Mouse (Mus musculus): Measurements from ENCODE around the gene Csmd2. TPM values are rescaled to one million over a fixed set of nuclear protein-coding genes. Genes with fewer than 3 reads are reported as not detected.

Gene Csmd2
- polyA plus RNA-seq, 1 experiment from 2014 or later: 0.12 TPM

DNA sequence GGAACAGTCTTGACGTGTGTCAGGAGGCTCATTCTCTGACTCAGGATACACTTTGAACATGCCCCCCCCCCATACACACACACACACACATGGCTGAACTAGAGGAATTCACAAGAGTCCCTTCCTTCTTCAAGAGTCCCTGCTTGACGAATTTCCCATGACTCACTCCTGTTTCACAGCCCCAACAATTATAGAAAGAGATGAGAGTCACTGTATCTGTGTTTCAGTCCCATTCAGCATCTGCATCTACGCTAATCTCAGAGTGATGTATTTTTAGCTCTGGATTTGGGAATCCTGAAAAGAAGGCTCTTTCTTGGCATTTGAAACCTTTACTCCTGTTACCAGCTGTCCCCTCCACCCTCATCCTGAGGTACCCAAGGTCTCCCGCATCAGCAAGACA, 406.2 kb downstream of the Csmd2 start:
- WGBS: 74% methylated on average over 4 of the region's 4 CpGs
- Histone ChIP-seq H3K27me3 (ENCODE audit: insufficient read depth, low read length) (no peaks in the 10 kb centered on the region), H3K4me3 (ENCODE audit: low read depth, low read length) (no peak overlapping the region), H3K4me2 (no peak overlapping the region), H3K27ac (ENCODE audit: low read depth) (no peak overlapping the region), H3K36me3 (ENCODE audit: insufficient read depth) (no peaks in the 10 kb centered on the region), H3K9me3 (ENCODE audit: low read depth, low read length) (no peaks in the 10 kb centered on the region), H3K9ac (no peak overlapping the region), H3K4me1 (ENCODE audit: insufficient read depth) (peaks cover 18% of the 10 kb centered on the region)
- DNase-seq (no peak), ATAC-seq (ENCODE audit: insufficient read depth) (no peak)
- TF ChIP-seq CTCF (IDR thresholded peaks at IDR 0.05; ENCODE audit: low read depth): no peak

DNA sequence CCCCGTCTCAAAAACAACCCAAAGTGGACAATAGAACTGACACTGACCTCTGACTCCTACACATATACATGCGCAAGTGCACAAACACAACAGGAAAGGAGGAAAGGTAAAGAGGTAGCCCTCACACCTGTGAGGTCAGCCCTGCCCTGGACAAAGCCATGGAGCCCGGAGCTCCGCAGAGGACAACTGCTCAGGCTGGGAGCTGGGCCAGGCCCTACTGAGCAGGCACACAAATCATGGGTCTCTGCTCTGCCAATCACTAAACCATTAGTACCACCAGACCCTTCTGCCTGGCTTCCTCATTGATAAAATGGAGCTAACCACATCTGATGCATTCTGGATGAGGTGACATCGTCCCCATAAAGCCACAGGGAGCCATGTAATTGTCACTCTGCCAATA, 409.0 kb downstream of the Csmd2 start:
- TF ChIP-seq CTCF (IDR thresholded peaks at IDR 0.05; ENCODE audit: low read depth): no peak
- no peak overlapping the region for H3K4me3 ChIP-seq (ENCODE audit: low read depth, low read length)
- H3K4me2 ChIP-seq: no peak overlapping the region
- H3K9ac ChIP-seq: no peak overlapping the region
- 89% methylated on average over 5 of the region's 5 CpGs for WGBS
- no peak overlapping the region for H3K27ac ChIP-seq (ENCODE audit: low read depth)
- H3K36me3 ChIP-seq (ENCODE audit: insufficient read depth): no peaks in the 10 kb centered on the region
- H3K27me3 ChIP-seq (ENCODE audit: insufficient read depth, low read length): no peaks in the 10 kb centered on the region
- ATAC-seq (ENCODE audit: insufficient read depth): no peak
- no peak for DNase-seq
- H3K9me3 ChIP-seq (ENCODE audit: low read depth, low read length): no peaks in the 10 kb centered on the region
- H3K4me1 ChIP-seq (ENCODE audit: insufficient read depth): peaks cover 18% of the 10 kb centered on the region

DNA sequence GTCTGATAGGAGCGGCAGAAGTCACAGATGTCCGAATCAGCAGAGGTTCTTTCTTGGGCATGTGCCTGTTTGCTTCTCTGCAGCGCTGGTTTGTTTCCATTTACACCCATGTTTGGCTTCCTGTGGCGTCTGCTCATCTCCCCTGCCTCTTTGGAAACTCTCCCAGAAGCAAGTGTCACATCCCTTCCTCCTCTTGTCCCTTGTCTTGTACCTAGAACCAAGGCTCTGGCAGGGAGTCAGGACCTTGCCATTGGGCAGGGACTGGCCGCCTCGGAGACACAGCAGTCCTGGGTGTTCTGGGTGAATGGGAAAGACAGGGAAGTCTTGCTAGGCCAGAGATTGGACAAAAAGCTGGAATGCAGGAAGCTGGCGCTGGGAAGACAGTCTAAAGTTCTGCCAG, 410.1 kb downstream of the Csmd2 start:
- no peak for TF ChIP-seq CTCF (IDR thresholded peaks at IDR 0.05; ENCODE audit: low read depth)
- Histone ChIP-seq H3K4me1 (ENCODE audit: insufficient read depth) (peaks cover 9% of the 10 kb centered on the region), H3K27me3 (ENCODE audit: insufficient read depth, low read length) (no peaks in the 10 kb centered on the region), H3K9me3 (ENCODE audit: low read depth, low read length) (no peaks in the 10 kb centered on the region), H3K4me2 (no peak overlapping the region), H3K9ac (no peak overlapping the region), H3K4me3 (ENCODE audit: low read depth, low read length) (no peak overlapping the region), H3K36me3 (ENCODE audit: insufficient read depth) (no peaks in the 10 kb centered on the region), H3K27ac (ENCODE audit: low read depth) (no peak overlapping the region)
- DNase-seq (peak; percentile 37), ATAC-seq (ENCODE audit: insufficient read depth) (no peak)
- 38% methylated on average over 7 of the region's 7 CpGs for WGBS

DNA sequence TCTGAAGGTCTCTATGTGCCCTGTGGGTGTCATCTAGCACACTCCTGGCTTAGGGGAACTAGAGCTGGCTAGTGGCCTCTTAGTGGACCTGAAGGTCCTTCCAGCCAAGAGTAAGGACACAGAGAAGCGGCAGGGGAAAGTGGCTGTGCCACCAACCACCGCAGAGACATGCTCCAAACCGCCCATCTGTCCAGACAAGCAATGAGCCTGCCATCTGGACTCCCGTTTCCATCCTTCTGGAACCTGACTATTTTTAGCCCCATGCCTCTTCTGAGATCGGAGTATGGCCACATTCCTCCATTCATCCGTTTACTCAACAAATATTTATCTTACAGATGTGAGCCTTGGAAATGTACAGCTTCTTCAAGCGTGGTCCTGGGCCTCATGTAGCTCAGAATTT, 411.3 kb downstream of the Csmd2 start:
- no peak overlapping the region for H3K4me3 ChIP-seq (ENCODE audit: low read depth, low read length)
- no peak overlapping the region for H3K4me2 ChIP-seq
- ATAC-seq (ENCODE audit: insufficient read depth) (no peak), DNase-seq (peak; percentile 35)
- H3K27ac ChIP-seq (ENCODE audit: low read depth): no peak overlapping the region
- no peak overlapping the region for H3K9ac ChIP-seq
- H3K9me3 ChIP-seq (ENCODE audit: low read depth, low read length): no peaks in the 10 kb centered on the region
- no peak for TF ChIP-seq CTCF (IDR thresholded peaks at IDR 0.05; ENCODE audit: low read depth)
- H3K27me3 ChIP-seq (ENCODE audit: insufficient read depth, low read length): no peaks in the 10 kb centered on the region
- peaks cover 7% of the 10 kb centered on the region for H3K4me1 ChIP-seq (ENCODE audit: insufficient read depth)
- whole genome bisulfite sequencing: 24% methylated on average over 7 of the region's 7 CpGs
- H3K36me3 ChIP-seq (ENCODE audit: insufficient read depth): no peaks in the 10 kb centered on the region

DNA sequence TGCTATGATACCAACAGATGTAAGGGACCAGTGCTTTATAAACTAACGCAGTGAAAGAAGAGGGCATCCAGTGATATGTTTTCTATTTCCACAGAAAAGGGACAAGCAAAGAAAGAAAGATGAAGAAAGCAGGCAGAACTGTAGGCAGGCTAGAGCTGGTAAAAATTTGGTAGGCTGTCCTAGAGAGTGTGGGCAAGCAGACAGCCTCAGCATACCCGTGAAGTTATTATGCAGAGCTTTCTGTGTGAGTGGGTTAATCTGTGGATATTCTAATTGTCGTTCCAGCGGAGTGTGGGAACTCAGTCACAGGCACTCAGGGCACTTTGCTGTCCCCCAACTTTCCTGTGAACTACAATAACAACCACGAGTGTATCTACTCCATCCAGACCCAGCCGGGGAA, 412.4 kb downstream of the Csmd2 start:
- DNase-seq: no peak
- no peaks in the 10 kb centered on the region for H3K36me3 ChIP-seq (ENCODE audit: insufficient read depth)
- no peak overlapping the region for H3K4me3 ChIP-seq (ENCODE audit: low read depth, low read length)
- no peaks in the 10 kb centered on the region for H3K27me3 ChIP-seq (ENCODE audit: insufficient read depth, low read length)
- no peak for TF ChIP-seq CTCF (IDR thresholded peaks at IDR 0.05; ENCODE audit: low read depth)
- no peak for ATAC-seq (ENCODE audit: insufficient read depth)
- H3K9me3 ChIP-seq (ENCODE audit: low read depth, low read length): no peaks in the 10 kb centered on the region
- H3K27ac ChIP-seq (ENCODE audit: low read depth): no peak overlapping the region
- no peak overlapping the region for H3K4me2 ChIP-seq
- H3K4me1 ChIP-seq (ENCODE audit: insufficient read depth): peaks cover 7% of the 10 kb centered on the region
- H3K9ac ChIP-seq: no peak overlapping the region
- WGBS: 78% methylated on average over 6 of the region's 6 CpGs

DNA sequence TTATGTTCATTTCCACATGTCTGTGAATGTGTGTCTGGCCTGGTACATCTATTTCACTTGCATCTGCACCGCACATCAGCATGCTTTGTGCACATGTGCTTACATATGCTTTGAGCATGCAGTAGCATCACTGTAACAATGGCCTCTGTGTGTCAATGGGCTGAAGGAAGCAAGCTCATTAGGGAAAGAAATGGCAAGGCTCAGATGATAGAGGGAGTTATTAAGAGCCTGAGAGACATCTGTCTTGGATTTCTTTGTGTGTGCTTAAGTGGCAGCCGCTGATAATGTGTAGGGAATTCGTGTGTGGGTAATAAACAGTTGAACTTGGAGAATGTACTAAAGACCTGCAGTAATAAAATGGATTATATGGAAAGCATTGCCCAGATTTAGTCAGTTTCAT, 413.9 kb downstream of the Csmd2 start:
- Histone ChIP-seq H3K36me3 (ENCODE audit: insufficient read depth) (no peaks in the 10 kb centered on the region), H3K27ac (ENCODE audit: low read depth) (no peak overlapping the region), H3K9ac (no peak overlapping the region), H3K4me3 (ENCODE audit: low read depth, low read length) (no peak overlapping the region), H3K27me3 (ENCODE audit: insufficient read depth, low read length) (no peaks in the 10 kb centered on the region), H3K4me2 (no peak overlapping the region), H3K4me1 (ENCODE audit: insufficient read depth) (peaks cover 7% of the 10 kb centered on the region), H3K9me3 (ENCODE audit: low read depth, low read length) (no peaks in the 10 kb centered on the region)
- WGBS: 78% methylated on average over 3 of the region's 3 CpGs
- DNase-seq (no peak), ATAC-seq (ENCODE audit: insufficient read depth) (no peak)
- TF ChIP-seq CTCF (IDR thresholded peaks at IDR 0.05; ENCODE audit: low read depth): no peak

DNA sequence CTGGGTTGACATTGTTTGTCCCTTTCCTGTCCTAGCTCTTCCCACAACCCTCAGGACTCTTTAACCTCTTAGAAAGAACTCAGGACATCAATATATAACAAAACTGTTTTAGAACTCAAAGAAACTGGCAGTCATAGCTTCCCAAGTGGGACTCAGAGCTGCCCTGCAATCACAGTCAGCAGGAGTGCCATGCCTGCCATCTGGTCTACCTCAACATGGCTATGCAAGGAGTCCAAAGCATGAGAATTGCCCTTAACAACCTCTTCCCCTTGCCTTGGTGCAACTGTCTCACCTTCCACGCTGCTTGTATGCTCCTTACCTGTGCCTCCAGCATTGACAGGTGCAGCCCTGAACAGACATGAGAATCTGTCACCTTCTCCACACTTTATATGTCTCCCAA, 415.0 kb downstream of the Csmd2 start:
- no peak overlapping the region for H3K27ac ChIP-seq (ENCODE audit: low read depth)
- DNase-seq: no peak
- no peak overlapping the region for H3K9ac ChIP-seq
- peaks cover 3% of the 10 kb centered on the region; the same call in 1 of the 2 replicates for H3K4me1 ChIP-seq (ENCODE audit: insufficient read depth)
- H3K4me3 ChIP-seq (ENCODE audit: low read depth, low read length): no peak overlapping the region
- WGBS: 68% methylated on average over 1 of the region's 1 CpGs
- H3K36me3 ChIP-seq (ENCODE audit: insufficient read depth): no peaks in the 10 kb centered on the region
- H3K4me2 ChIP-seq: no peak overlapping the region
- ATAC-seq (ENCODE audit: insufficient read depth): no peak
- no peak for TF ChIP-seq CTCF (IDR thresholded peaks at IDR 0.05; ENCODE audit: low read depth)
- no peaks in the 10 kb centered on the region for H3K27me3 ChIP-seq (ENCODE audit: insufficient read depth, low read length)
- H3K9me3 ChIP-seq (ENCODE audit: low read depth, low read length): no peaks in the 10 kb centered on the region

DNA sequence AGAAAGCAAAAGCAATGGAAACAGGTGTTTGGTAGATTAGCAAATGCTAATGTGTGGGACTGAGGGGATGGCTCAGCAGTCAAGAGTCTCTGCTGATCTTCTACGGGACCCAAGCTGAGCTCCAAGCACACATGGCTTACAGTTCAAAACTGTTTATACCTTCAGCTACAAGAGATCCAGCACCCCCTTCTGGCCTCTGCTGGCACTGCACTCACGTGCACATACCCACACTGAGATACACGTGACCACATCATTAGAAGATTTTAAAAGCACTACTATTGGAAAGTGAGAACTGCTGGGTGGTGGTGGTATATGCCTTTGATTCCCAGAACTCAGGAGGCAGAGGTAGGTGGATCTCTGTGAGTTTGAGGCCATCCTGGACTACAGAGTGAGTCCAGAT, 417.9 kb downstream of the Csmd2 start:
- H3K27ac ChIP-seq (ENCODE audit: low read depth): no peak overlapping the region
- no peak overlapping the region for H3K9ac ChIP-seq

More for the DNA sequence above, 417.9 kb downstream of the Csmd2 start:
- no peak overlapping the region for H3K4me3 ChIP-seq (ENCODE audit: low read depth, low read length)
- H3K36me3 ChIP-seq (ENCODE audit: insufficient read depth): no peaks in the 10 kb centered on the region
- 0 out of 2 replicates have a peak, but pooled peaks have one; percentile 9 for TF ChIP-seq CTCF (IDR thresholded peaks at IDR 0.05; ENCODE audit: low read depth)
- DNase-seq: no peak
- no peak for ATAC-seq (ENCODE audit: insufficient read depth)
- 89% methylated on average over 3 of the region's 3 CpGs for WGBS
- H3K4me1 ChIP-seq (ENCODE audit: insufficient read depth): no peaks in the 10 kb centered on the region
- no peaks in the 10 kb centered on the region for H3K27me3 ChIP-seq (ENCODE audit: insufficient read depth, low read length)
- no peaks in the 10 kb centered on the region for H3K9me3 ChIP-seq (ENCODE audit: low read depth, low read length)
- no peak overlapping the region for H3K4me2 ChIP-seq

All from lung, embryonic 14.5 days (tissue).